Mouse (Mus musculus) ES-E14 (cell line): ENCODE results near the gene Atp8b3.

Source experiments
- CHD2 ChIP-seq: IDR thresholded peaks from 2 replicates; pipeline ENCODE4 v1.6.1; 2014; ENCODE audit warnings: mild to moderate bottlenecking, low read depth, low read length, inconsistent platforms
- ZC3H11A ChIP-seq: IDR thresholded peaks from 2 replicates; pipeline ENCODE4 v1.6.1; 2012; ENCODE audit warnings: low read depth, mild to moderate bottlenecking, inconsistent platforms, low read length, borderline replicate concordance
- ZNF384 ChIP-seq: IDR thresholded peaks from 2 replicates; pipeline ENCODE4 v1.6.1; 2012; ENCODE audit warnings: low read depth, low read length, inconsistent platforms

DNA sequence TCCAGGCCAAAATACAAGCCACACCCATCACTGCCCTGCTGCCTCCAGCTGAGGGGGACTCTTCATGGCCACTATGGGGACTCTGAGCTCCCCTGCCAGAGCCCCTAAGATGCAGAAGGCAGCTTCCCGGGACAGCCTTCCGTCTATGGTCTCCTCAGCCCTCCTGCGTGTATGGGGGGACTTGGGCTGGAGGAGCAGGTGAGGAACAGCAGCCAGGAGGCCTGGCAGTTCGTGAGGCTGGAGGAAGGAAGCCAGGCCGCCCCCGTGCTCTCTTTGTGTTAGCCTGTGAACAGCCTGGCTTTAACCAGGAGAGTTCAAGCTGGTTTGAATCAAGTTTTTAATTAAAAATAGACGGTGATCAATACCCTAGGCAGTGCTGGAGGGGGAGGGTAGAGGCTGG, 36.6 kb downstream of the Atp8b3 start:
- no peak for TF ChIP-seq ZNF384
- no peak for TF ChIP-seq CHD2
- TF ChIP-seq ZC3H11A = no peak
